Mouse (Mus musculus) heart, postnatal 0 days (tissue): ENCODE data around the gene Rsph10b.

Source experiments
- CTCF ChIP-seq: IDR thresholded peaks from 2 replicates; pipeline ENCODE4 v1.5.1; 2016; ENCODE audit warnings: antibody characterized with exemption, control low read depth, low read depth
- EP300 ChIP-seq: IDR thresholded peaks from 2 replicates; pipeline ENCODE4 v1.6.1; 2016; ENCODE audit warnings: antibody characterized with exemption, low read depth

DNA sequence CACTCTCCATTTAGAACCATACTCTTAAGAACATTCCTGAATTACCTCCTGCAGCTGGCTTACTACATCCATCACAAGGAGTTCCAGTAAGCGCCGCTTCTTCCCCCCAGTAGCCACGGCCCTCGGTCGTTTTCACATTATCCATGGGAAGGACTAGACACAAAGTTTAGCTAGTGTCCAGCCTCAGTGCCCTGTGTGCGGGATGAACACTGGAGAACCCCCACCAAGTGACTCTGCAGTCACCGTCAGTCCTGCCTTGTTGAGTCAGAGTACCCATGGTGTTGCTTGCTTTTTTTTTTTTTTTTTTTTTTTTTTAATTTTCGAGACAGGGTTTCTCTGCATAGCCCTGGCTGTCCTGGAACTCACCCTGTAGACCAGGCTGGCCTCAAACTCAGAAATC, 28.3 kb downstream of the Rsph10b start:
- TF ChIP-seq CTCF (no peak), EP300 (no peak)
